Mouse (Mus musculus) testis, adult 2 months (tissue): ENCODE measurements at regions not wholly inside any gene's neighbourhood (a gene's known extent, or its start where the extent isn't known, plus 50 kb on each side); places are given as distances from the start of the nearest gene placed in this dataset.

Source experiments
- H3K27ac ChIP-seq: fragments of 200-500 bp; 2 replicates; pipeline ENCODE4 v1.5.1; 2012; ENCODE audit warnings: low read depth, low read length; ENCODE audit not compliant: control insufficient read depth, insufficient read depth
- H3K27me3 ChIP-seq: fragments of 200-500 bp; 2 replicates; pipeline ENCODE4 v1.6.1; 2012; ENCODE audit warnings: mild to moderate bottlenecking, low read length, moderate library complexity; ENCODE audit not compliant: control insufficient read depth, insufficient read depth
- H3K36me3 ChIP-seq: fragments of 200-500 bp; 2 replicates; pipeline ENCODE4 v1.6.1; 2012; ENCODE audit warnings: mild to moderate bottlenecking, low read length; ENCODE audit not compliant: control insufficient read depth, insufficient read depth
- H3K4me1 ChIP-seq: fragments of 200-500 bp; 2 replicates; pipeline ENCODE4 v1.6.1; 2012; ENCODE audit warnings: low read length; ENCODE audit not compliant: control insufficient read depth, insufficient read depth
- H3K4me3 ChIP-seq: fragments of 200-500 bp; 2 replicates; pipeline ENCODE4 v1.5.1; 2012; ENCODE audit warnings: low read depth, mild to moderate bottlenecking, low read length, moderate library complexity, mixed read lengths; ENCODE audit not compliant: control insufficient read depth
- CTCF ChIP-seq: fragments of 200-500 bp; IDR thresholded peaks from 2 replicates; pipeline ENCODE4 v1.5.1; 2012; ENCODE audit warnings: low read depth, mild to moderate bottlenecking, inconsistent platforms, low read length, moderate library complexity; ENCODE audit not compliant: control insufficient read depth, insufficient read depth, insufficient replicate concordance
- POLR2A ChIP-seq: fragments of 200-500 bp; IDR thresholded peaks from 2 replicates; pipeline ENCODE4 v1.6.1; 2012; ENCODE audit warnings: low read depth, mild to moderate bottlenecking, inconsistent platforms, low read length, moderate library complexity; ENCODE audit not compliant: control insufficient read depth

DNA sequence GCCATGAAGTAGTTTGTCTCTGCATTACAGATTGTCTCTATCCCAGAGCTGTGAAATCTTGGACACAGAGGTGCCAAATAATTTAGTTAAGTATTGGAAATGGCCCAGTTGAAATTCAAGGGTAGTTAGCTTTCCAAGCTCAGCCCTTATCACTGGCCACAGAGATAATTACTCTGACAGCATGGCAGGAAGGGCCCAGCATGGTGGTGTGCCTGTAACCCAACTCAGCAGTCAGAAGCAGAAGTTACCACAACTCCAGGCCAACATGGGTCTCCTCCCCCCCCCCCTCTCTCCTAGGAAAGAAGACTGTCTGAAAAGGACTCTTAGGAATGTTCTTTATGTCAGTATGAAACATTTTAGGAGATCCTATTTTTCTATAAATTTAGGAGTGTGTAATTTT is 101.4 kb upstream of the Bach2 start:
- no peak overlapping the region for H3K27ac ChIP-seq
- TF ChIP-seq POLR2A (no peak), CTCF (no peak)
- H3K27me3 ChIP-seq, result no peaks in the 10 kb centered on the region
- H3K36me3 ChIP-seq, result no peaks in the 10 kb centered on the region
- H3K4me3 ChIP-seq, result no peak overlapping the region
- no peaks in the 10 kb centered on the region for H3K4me1 ChIP-seq

DNA sequence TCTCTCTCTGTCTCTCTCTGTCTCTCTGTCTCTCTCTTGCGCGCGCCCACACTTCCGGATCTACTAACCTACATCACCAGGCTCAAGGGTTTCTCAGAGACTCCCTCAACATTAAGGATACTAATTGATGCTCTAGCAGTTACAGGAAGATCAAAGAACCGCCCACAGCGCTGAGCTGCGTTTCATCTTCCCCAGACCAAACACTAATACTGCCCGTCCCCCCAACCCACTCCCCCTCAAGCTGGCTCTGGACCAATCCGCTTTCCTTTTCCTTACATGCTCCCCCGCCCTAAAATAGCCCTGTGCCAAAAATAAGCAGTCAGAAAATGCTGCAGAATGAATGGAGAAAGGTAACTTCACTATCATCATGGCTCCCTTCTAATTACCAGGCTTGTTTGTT is 100.6 kb upstream of the Bach2 start:
- no peak overlapping the region for H3K27ac ChIP-seq
- H3K4me1 ChIP-seq, result no peaks in the 10 kb centered on the region
- no peaks in the 10 kb centered on the region for H3K27me3 ChIP-seq
- no peak overlapping the region for H3K4me3 ChIP-seq
- TF ChIP-seq POLR2A (no peak), CTCF (no peak)
- H3K36me3 ChIP-seq, result no peaks in the 10 kb centered on the region

DNA sequence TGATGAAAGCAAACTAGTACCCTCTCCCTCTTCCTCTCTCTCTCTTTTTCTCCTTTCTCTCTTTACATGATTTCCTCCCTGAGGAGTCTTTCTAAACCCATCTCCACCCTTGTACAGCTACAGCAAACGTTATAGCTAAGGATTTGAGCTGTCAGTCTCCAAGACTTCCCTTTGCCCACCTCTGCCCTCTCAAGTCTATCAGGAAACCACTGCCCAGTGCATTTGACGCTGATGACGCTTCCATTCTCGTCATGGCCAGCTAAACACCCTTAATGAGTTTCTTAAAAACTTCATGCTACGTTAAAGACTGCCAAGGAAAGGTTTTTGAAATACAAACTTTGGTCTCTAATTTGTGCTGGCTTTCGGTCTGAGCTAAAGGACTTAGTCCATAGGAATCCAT is 99.0 kb upstream of the Bach2 start:
- Histone ChIP-seq H3K4me1 (no peaks in the 10 kb centered on the region), H3K27ac (no peak overlapping the region), H3K4me3 (no peak overlapping the region), H3K27me3 (no peaks in the 10 kb centered on the region), H3K36me3 (no peaks in the 10 kb centered on the region)
- TF ChIP-seq CTCF, result no peak
- TF ChIP-seq POLR2A, result no peak

DNA sequence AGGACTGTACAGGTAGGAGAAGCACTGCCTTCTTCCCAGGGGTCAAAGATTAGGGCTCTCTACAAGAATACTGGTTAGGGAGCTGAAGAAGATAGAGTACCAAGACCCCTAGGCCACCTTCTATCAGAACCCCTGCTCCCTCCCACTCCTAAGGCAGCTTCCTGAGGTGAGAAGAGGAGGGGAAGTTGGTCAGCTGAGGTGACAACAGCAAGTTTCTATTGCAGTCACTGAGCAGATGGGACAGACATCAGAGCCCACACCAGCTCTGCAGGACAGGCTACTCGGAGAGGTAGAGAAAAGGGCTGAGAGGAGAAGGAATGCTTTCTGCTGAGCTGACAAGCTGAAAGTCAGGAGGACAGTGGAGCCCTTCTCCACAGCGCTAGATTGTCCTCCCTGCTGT is 98.5 kb upstream of the Bach2 start:
- Histone ChIP-seq H3K27ac (no peak overlapping the region), H3K36me3 (no peaks in the 10 kb centered on the region), H3K4me3 (no peak overlapping the region), H3K4me1 (no peaks in the 10 kb centered on the region), H3K27me3 (no peaks in the 10 kb centered on the region)
- TF ChIP-seq CTCF (no peak), POLR2A (no peak)

DNA sequence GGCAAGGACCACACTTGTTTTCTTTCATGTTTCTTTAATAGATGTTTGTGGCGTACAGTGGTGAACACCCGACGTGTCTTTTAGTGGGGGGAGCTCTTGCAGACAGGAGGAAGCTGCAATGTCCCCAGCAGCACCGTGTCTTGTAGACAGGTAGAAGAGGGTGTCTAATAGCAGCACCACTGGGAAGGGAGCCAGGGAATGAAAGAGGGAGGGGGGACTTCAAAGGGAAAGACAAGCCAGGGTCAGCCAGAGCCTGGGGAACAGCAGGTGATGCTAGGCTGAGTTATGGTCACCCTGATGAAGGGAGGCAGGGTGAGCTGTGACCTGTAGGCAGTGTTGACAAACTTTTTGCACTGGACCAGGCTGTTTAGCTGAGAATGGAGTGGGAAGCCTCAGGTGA is 96.4 kb upstream of the Bach2 start:
- TF ChIP-seq CTCF, result no peak
- no peak for TF ChIP-seq POLR2A
- H3K4me1 ChIP-seq, result no peaks in the 10 kb centered on the region
- H3K27ac ChIP-seq, result no peak overlapping the region
- H3K4me3 ChIP-seq, result no peak overlapping the region
- H3K27me3 ChIP-seq, result no peaks in the 10 kb centered on the region
- no peaks in the 10 kb centered on the region for H3K36me3 ChIP-seq

DNA sequence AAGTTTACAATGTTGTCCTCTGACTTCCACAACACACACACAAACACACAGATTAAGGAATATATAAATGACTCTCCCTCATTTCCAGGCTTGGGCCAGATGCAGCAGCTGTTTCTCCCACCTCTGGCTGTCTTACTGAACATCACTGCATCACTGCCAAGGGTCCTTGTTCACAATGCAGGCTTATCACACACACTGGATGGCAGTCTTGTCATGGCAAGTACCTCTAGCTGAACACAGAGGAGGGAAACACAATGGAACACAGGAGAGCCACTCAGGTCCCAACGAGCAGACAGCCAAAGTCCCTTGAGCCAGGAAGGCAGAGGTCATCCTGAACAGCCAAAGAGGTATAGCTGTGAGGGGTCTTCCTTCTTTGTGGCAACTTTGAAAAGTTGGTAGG is 91.5 kb upstream of the Bach2 start:
- TF ChIP-seq POLR2A, result no peak
- no peak for TF ChIP-seq CTCF
- Histone ChIP-seq H3K4me1 (no peaks in the 10 kb centered on the region), H3K27ac (no peak overlapping the region), H3K4me3 (no peak overlapping the region), H3K36me3 (no peaks in the 10 kb centered on the region), H3K27me3 (no peaks in the 10 kb centered on the region)

DNA sequence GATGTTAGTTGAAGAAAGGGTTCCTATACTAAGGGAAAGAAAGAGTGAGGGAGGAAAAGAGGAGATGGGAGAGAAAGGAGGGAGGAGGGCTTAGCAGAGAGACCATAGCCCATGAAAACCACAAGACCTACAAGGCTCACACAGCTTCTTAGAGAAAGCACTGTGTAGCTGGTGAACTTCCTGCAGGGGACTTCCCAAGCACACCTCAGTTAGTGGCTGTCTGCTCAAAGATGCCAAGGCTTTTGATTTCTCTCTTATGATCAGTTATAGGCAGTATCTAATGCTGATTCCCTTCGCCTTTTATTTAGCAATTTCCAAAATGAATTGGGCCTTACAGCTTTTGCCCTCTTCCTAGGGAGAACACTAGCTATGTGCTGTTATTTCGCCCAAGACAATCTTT is 90.0 kb upstream of the Bach2 start:
- H3K27me3 ChIP-seq, result no peaks in the 10 kb centered on the region
- H3K4me1 ChIP-seq, result no peaks in the 10 kb centered on the region
- TF ChIP-seq CTCF (no peak), POLR2A (no peak)
- no peak overlapping the region for H3K27ac ChIP-seq
- no peaks in the 10 kb centered on the region for H3K36me3 ChIP-seq
- no peak overlapping the region for H3K4me3 ChIP-seq

DNA sequence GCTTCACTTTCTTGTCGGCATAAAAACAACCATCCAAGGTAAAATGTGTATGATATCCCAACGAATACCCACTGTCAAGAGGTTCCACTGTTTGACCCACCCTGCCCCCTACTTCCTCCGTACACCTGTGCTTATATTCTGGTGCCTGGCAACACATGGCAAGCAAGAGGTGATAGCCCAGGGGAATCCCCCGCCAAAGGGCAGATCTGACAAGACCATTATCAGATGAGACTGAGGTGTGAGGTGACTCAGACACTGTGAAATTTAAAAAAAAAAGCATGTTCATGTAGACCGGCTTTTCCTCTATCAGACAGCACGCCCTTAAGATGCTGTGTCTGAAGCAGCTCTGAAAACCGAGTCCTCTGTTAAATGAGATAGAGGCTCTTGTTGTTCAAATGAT is 89.4 kb upstream of the Bach2 start:
- H3K4me1 ChIP-seq, result no peaks in the 10 kb centered on the region
- TF ChIP-seq POLR2A (no peak), CTCF (no peak)

DNA sequence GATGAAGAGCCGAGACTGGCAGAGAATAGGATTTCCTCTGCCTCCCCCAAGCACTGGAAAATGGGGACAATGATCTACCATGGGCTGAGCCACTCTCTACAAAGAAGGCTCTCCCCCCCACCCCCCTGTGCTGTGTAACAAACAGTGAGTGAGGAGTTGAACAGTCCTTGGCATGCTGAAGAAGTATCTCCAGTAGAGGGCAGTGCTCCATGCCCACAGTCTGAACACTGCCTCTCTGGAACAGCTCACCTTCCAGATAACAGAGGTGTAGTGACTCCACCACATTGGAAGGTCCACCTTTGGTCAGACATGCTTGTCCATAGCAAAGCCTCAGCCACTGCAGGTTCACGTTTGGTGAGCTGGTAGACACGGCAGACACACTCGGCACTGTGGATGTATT is 85.2 kb upstream of the Bach2 start:
- Histone ChIP-seq H3K36me3 (no peaks in the 10 kb centered on the region), H3K4me1 (no peaks in the 10 kb centered on the region), H3K27ac (no peak overlapping the region), H3K4me3 (no peak overlapping the region), H3K27me3 (no peaks in the 10 kb centered on the region)
- peak; percentile 43; the same call in 1 of the 2 replicates for TF ChIP-seq CTCF
- no peak for TF ChIP-seq POLR2A

More for the DNA sequence above, 89.4 kb upstream of the Bach2 start:
- no peaks in the 10 kb centered on the region for H3K27me3 ChIP-seq
- no peak overlapping the region for H3K27ac ChIP-seq
- H3K4me3 ChIP-seq, result no peak overlapping the region
- H3K36me3 ChIP-seq, result no peaks in the 10 kb centered on the region
